Mouse (Mus musculus): ENCODE results near the gene Taldo1. TPM values are rescaled to one million over a fixed set of nuclear protein-coding genes. Genes with fewer than 3 reads are reported as not detected.
A peak's percentile ranks its signal among the peaks of the same experiment; 100 is the strongest.

Taldo1 gene
- polyA plus RNA-seq, 1 experiment, result 252 TPM

GRCm38 (mm10) chr7:141355051-141355450 lies 36.9 kb upstream of the Taldo1 start:
- TF ChIP-seq USF1 (IDR thresholded peaks at IDR 0.05; ENCODE audit: low read depth) (no peak), FOSL1 (IDR thresholded peaks at IDR 0.05; ENCODE audit: insufficient read depth, low read length, poor library complexity, severe bottlenecking) (no peak), MAX (IDR thresholded peaks at IDR 0.05) (no peak), CEBPB (IDR thresholded peaks at IDR 0.05; ENCODE audit: low read depth) (no peak), MYOG (IDR thresholded peaks at IDR 0.05; ENCODE audit: control insufficient read depth, extremely low read depth, insufficient read length) (no peak), CTCF (IDR thresholded peaks at IDR 0.05; ENCODE audit: control insufficient read depth, insufficient read depth, insufficient read length) (no peak), MYOD1 (IDR thresholded peaks at IDR 0.05; ENCODE audit: control insufficient read depth, insufficient read length, low read depth) (no peak)
- Histone ChIP-seq H3K79me2 (ENCODE audit: control insufficient read depth, insufficient read depth) (no peaks in the 10 kb centered on the region), H3K36me3 (ENCODE audit: control insufficient read depth, insufficient read depth) (no peaks in the 10 kb centered on the region), H3ac (ENCODE audit: control insufficient read depth, insufficient read length, low read depth) (no peak overlapping the region), H3K4me3 (ENCODE audit: insufficient read depth, poor library complexity, severe bottlenecking) (no peak overlapping the region), H3K27me3 (ENCODE audit: control insufficient read depth, insufficient read depth, insufficient read length) (no peaks in the 10 kb centered on the region), H3K79me3 (ENCODE audit: low read depth) (no peaks in the 10 kb centered on the region)

GRCm38 (mm10) chr7:141355626-141356326 lies 36.2 kb upstream of the Taldo1 start:
- Histone ChIP-seq H3K36me3 (ENCODE audit: control insufficient read depth, insufficient read depth) (no peaks in the 10 kb centered on the region), H3ac (ENCODE audit: control insufficient read depth, insufficient read length, low read depth) (no peak overlapping the region), H3K4me3 (ENCODE audit: insufficient read depth, poor library complexity, severe bottlenecking) (no peak overlapping the region), H3K27me3 (ENCODE audit: control insufficient read depth, insufficient read depth, insufficient read length) (no peaks in the 10 kb centered on the region), H3K79me3 (ENCODE audit: low read depth) (no peaks in the 10 kb centered on the region), H3K79me2 (ENCODE audit: control insufficient read depth, insufficient read depth) (no peaks in the 10 kb centered on the region)
- TF ChIP-seq CTCF (IDR thresholded peaks at IDR 0.05; ENCODE audit: control insufficient read depth, insufficient read depth, insufficient read length), result no peak
- no peak for TF ChIP-seq MAX (IDR thresholded peaks at IDR 0.05)
- TF ChIP-seq MYOD1 (IDR thresholded peaks at IDR 0.05; ENCODE audit: control insufficient read depth, insufficient read length, low read depth), result no peak

GRCm38 (mm10) chr7:141356971-141357370 lies 35.0 kb upstream of the Taldo1 start:
- peaks cover 4% of the 10 kb centered on the region for H3K27me3 ChIP-seq (ENCODE audit: control insufficient read depth, insufficient read depth, insufficient read length)
- no peak overlapping the region for H3K4me3 ChIP-seq (ENCODE audit: insufficient read depth, poor library complexity, severe bottlenecking)
- no peaks in the 10 kb centered on the region for H3K36me3 ChIP-seq (ENCODE audit: control insufficient read depth, insufficient read depth)
- H3ac ChIP-seq (ENCODE audit: control insufficient read depth, insufficient read length, low read depth), result no peak overlapping the region
- no peaks in the 10 kb centered on the region for H3K79me3 ChIP-seq (ENCODE audit: low read depth)
- no peaks in the 10 kb centered on the region for H3K79me2 ChIP-seq (ENCODE audit: control insufficient read depth, insufficient read depth)
- TF ChIP-seq USF1 (IDR thresholded peaks at IDR 0.05; ENCODE audit: low read depth) (no peak), MAX (IDR thresholded peaks at IDR 0.05) (no peak), FOSL1 (IDR thresholded peaks at IDR 0.05; ENCODE audit: insufficient read depth, low read length, poor library complexity, severe bottlenecking) (no peak), CEBPB (IDR thresholded peaks at IDR 0.05; ENCODE audit: low read depth) (no peak), CTCF (IDR thresholded peaks at IDR 0.05; ENCODE audit: control insufficient read depth, insufficient read depth, insufficient read length) (no peak), MYOG (IDR thresholded peaks at IDR 0.05; ENCODE audit: control insufficient read depth, extremely low read depth, insufficient read length) (no peak), MYOD1 (IDR thresholded peaks at IDR 0.05; ENCODE audit: control insufficient read depth, insufficient read length, low read depth) (no peak)

- Histone ChIP-seq H3ac (ENCODE audit: control insufficient read depth, insufficient read length, low read depth) (no peak overlapping the region), H3K79me2 (ENCODE audit: control insufficient read depth, insufficient read depth) (no peaks in the 10 kb centered on the region), H3K4me3 (ENCODE audit: insufficient read depth, poor library complexity, severe bottlenecking) (no peak overlapping the region), H3K79me3 (ENCODE audit: low read depth) (no peaks in the 10 kb centered on the region), H3K27me3 (ENCODE audit: control insufficient read depth, insufficient read depth, insufficient read length) (peaks cover 4% of the 10 kb centered on the region), H3K36me3 (ENCODE audit: control insufficient read depth, insufficient read depth) (no peaks in the 10 kb centered on the region)
- no peak for TF ChIP-seq FOSL1 (IDR thresholded peaks at IDR 0.05; ENCODE audit: insufficient read depth, low read length, poor library complexity, severe bottlenecking)
- TF ChIP-seq USF1 (IDR thresholded peaks at IDR 0.05; ENCODE audit: low read depth), result no peak
- TF ChIP-seq MYOD1 (IDR thresholded peaks at IDR 0.05; ENCODE audit: control insufficient read depth, insufficient read length, low read depth), result no peak
- no peak for TF ChIP-seq CTCF (IDR thresholded peaks at IDR 0.05; ENCODE audit: control insufficient read depth, insufficient read depth, insufficient read length)
- TF ChIP-seq MYOG (IDR thresholded peaks at IDR 0.05; ENCODE audit: control insufficient read depth, extremely low read depth, insufficient read length), result no peak
- no peak for TF ChIP-seq CEBPB (IDR thresholded peaks at IDR 0.05; ENCODE audit: low read depth)
- TF ChIP-seq MAX (IDR thresholded peaks at IDR 0.05), result no peak
These were observed 30.5 kb upstream of the Taldo1 start for GRCm38 (mm10) chr7:141361510-141361909.

- H3K79me2 ChIP-seq (ENCODE audit: control insufficient read depth, insufficient read depth), result no peaks in the 10 kb centered on the region
- TF ChIP-seq USF1 (IDR thresholded peaks at IDR 0.05; ENCODE audit: low read depth), result no peak
- TF ChIP-seq CTCF (IDR thresholded peaks at IDR 0.05; ENCODE audit: control insufficient read depth, insufficient read depth, insufficient read length), result peak; percentile 46
These were observed 28.8 kb upstream of the Taldo1 start for GRCm38 (mm10) chr7:141363106-141363751.

GRCm38 (mm10) chr7:141363752-141364125 lies 28.3 kb upstream of the Taldo1 start:
- H3K4me3 ChIP-seq (ENCODE audit: insufficient read depth, poor library complexity, severe bottlenecking), result no peak overlapping the region
- peaks cover 4% of the 10 kb centered on the region for H3K27me3 ChIP-seq (ENCODE audit: control insufficient read depth, insufficient read depth, insufficient read length)
- TF ChIP-seq FOSL1 (IDR thresholded peaks at IDR 0.05; ENCODE audit: insufficient read depth, low read length, poor library complexity, severe bottlenecking) (no peak), MYOD1 (IDR thresholded peaks at IDR 0.05; ENCODE audit: control insufficient read depth, insufficient read length, low read depth) (no peak), CTCF (IDR thresholded peaks at IDR 0.05; ENCODE audit: control insufficient read depth, insufficient read depth, insufficient read length) (no peak), USF1 (IDR thresholded peaks at IDR 0.05; ENCODE audit: low read depth) (no peak), MYOG (IDR thresholded peaks at IDR 0.05; ENCODE audit: control insufficient read depth, extremely low read depth, insufficient read length) (no peak), MAX (IDR thresholded peaks at IDR 0.05) (no peak), CEBPB (IDR thresholded peaks at IDR 0.05; ENCODE audit: low read depth) (no peak)
- no peaks in the 10 kb centered on the region for H3K79me3 ChIP-seq (ENCODE audit: low read depth)
- H3K79me2 ChIP-seq (ENCODE audit: control insufficient read depth, insufficient read depth), result no peaks in the 10 kb centered on the region
- no peak overlapping the region for H3ac ChIP-seq (ENCODE audit: control insufficient read depth, insufficient read length, low read depth)
- H3K36me3 ChIP-seq (ENCODE audit: control insufficient read depth, insufficient read depth), result no peaks in the 10 kb centered on the region

More at GRCm38 (mm10) chr7:141363106-141363751, 28.8 kb upstream of the Taldo1 start:
- Histone ChIP-seq H3K36me3 (ENCODE audit: control insufficient read depth, insufficient read depth) (no peaks in the 10 kb centered on the region), H3K4me3 (ENCODE audit: insufficient read depth, poor library complexity, severe bottlenecking) (no peak overlapping the region), H3ac (ENCODE audit: control insufficient read depth, insufficient read length, low read depth) (no peak overlapping the region), H3K27me3 (ENCODE audit: control insufficient read depth, insufficient read depth, insufficient read length) (peaks cover 4% of the 10 kb centered on the region), H3K79me3 (ENCODE audit: low read depth) (no peaks in the 10 kb centered on the region)
